Mouse (Mus musculus) megakaryocyte, embryonic 14.5 days (primary cell): ENCODE measurements around the gene Drap1. TPM values are rescaled to one million over a fixed set of nuclear protein-coding genes. Genes with fewer than 3 reads are reported as not detected.

Experiments
- H3K27me3 ChIP-seq: replicated peaks from 2 replicates; pipeline ENCODE3; 2012; ENCODE audit warnings: inconsistent platforms
- H3K36me3 ChIP-seq: replicated peaks from 2 replicates; pipeline ENCODE3; 2012; ENCODE audit warnings: low read length, inconsistent platforms, mixed read lengths
- H3K4me1 ChIP-seq: 2 replicates; pipeline ENCODE4 v1.6.1; 2012; ENCODE audit warnings: inconsistent platforms
- H3K4me3 ChIP-seq: replicated peaks from 2 replicates; pipeline ENCODE3; 2012; ENCODE audit warnings: moderate library complexity, mild to moderate bottlenecking, inconsistent platforms
- H3K9me3 ChIP-seq: 2 replicates; pipeline ENCODE4 v1.6.1; 2012; ENCODE audit warnings: inconsistent platforms
- FLI1 ChIP-seq: IDR thresholded peaks from 2 replicates; pipeline ENCODE4 v1.6.1; 2012; ENCODE audit warnings: low read length, inconsistent platforms, mixed read lengths
- GATA1 ChIP-seq: IDR thresholded peaks from 3 replicates; pipeline ENCODE4 v1.6.1; 2012; ENCODE audit warnings: mixed read lengths, low read length, inconsistent platforms, borderline replicate concordance
- polyA plus RNA-seq: library from polyadenylated mRNA; stranded (reverse); fragments of >175 nt; gene quantifications from 2 replicates; pipeline ENCODE4 v1.2.3, GENCODE M21; 2012; ENCODE audit warnings: low replicate concordance; ENCODE audit not compliant: insufficient read depth

Drap1 gene
- polyA plus RNA-seq, 1 experiment: 449 TPM

DNA sequence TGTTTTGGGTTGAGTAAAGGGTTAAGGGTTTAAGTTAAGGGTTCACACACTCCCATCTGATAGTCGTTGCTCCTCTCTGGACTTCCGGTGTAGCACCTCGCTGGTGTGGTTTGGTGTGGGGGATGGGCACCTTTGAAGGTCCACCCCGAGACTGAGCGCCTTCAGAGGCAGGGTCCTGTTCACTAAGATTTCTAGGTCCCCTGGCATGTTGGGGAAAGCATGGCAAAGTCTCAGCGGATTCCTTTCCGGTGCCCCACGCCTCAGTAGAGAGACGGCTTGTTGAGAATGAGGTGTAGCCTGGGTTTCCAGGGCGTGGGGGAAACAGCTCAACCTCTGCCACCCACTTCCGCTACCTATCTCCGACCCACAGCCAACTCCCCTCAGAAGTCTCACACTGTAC lies 35.1 kb downstream of the Drap1 start:
- Histone ChIP-seq H3K36me3 (peaks cover 21% of the 10 kb centered on the region), H3K4me3 (peak overlapping the region; percentile 92), H3K27me3 (no peaks in the 10 kb centered on the region), H3K9me3 (no peaks in the 10 kb centered on the region), H3K4me1 (peaks cover 49% of the 10 kb centered on the region)
- no peak for TF ChIP-seq GATA1
- TF ChIP-seq FLI1: no peak

DNA sequence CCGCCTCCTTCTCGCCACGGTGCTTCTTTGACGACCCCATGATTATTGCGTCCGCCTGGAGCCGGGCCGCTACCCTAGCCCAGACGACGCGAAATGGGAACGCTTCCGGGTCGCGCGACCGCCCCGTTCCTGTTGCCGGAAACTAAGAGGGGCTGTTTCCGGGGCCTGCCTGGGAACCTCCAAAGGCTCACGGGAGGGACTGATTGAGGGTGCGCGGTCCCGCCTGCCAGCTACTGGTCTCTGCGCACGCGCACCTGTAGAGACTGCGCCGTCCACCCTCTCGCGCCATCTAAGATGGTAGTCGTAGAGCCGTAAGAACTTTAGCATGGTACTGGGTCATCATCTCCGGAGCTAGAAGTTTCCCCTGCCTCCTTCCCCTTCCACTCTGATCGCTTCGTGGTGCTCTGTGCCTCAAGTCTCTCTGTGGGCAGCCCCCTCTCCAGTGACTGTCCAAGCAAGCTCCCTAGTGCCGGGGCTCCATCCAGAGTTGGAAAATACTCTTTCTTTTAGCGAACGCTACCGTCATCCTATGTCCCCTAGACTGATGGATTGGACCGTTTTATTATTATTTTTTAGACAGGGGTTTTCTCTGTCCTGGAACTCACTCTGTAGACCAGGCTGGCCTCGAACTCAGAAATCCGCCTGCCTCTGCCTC lies 36.1 kb downstream of the Drap1 start, which contains the start of gene Sart1:
TSS of gene Sart1 (minus strand) at position 116 of the 655 bp plus-strand sequence.
- Histone ChIP-seq H3K36me3 (peaks cover 30% of the 10 kb centered on the region), H3K27me3 (no peaks in the 10 kb centered on the region), H3K4me1 (peaks cover 49% of the 10 kb centered on the region), H3K4me3 (peak within 1 kb of the TSS; percentile 92), H3K9me3 (no peaks in the 10 kb centered on the region)
- TF ChIP-seq FLI1 (peak; percentile 84; the same call in 1 of the 2 replicates), GATA1 (no peak)

DNA sequence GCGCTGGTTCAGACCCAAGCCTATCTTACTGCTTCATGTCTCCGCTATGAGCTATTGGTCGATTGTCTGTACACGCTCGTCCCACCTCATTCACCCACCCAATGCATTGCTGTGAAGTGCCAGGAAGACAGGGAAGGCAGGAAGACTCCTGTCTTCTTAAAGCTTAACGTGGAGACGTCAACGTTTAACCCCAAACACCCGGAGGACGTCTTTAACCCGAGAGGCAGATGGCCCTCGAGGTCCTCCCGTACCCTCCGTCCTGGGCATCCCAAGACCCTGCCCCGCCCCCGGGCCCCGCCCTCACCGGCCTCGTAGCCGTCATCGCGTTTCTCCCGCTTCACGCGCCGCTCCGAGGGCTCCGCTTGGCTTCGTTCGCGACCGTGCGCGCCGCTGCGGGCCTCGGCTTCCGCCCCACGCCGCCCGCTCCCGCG lies 36.8 kb downstream of the Drap1 start:
- H3K36me3 ChIP-seq: peaks cover 37% of the 10 kb centered on the region
- H3K27me3 ChIP-seq: no peaks in the 10 kb centered on the region
- no peak for TF ChIP-seq GATA1
- H3K9me3 ChIP-seq: no peaks in the 10 kb centered on the region
- peaks cover 49% of the 10 kb centered on the region for H3K4me1 ChIP-seq
- peak overlapping the region; percentile 92 for H3K4me3 ChIP-seq

DNA sequence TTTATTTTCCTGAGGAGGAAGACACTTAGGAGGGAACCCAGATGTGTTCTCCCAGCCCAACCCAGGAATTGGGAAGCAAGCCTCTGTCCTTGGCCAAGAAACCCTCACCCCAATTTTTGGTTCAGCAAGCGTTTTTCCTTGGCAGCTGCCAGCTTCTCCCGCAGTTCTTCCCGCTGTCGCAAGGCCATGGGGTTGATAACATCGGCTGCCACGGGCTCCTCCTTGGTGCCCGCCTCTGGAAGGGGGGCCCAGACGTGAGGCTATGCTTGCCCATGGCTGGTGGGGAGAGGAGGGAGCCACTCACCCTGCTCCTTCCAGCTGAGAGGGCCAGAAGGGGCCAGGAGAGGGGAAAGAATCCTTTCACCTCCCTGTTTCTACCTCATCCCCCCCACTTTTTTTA lies 40.1 kb downstream of the Drap1 start:
- peaks cover 70% of the 10 kb centered on the region for H3K36me3 ChIP-seq
- no peaks in the 10 kb centered on the region for H3K9me3 ChIP-seq
- TF ChIP-seq FLI1 (no peak), GATA1 (no peak)
- H3K4me3 ChIP-seq: no peak overlapping the region
- H3K27me3 ChIP-seq: no peaks in the 10 kb centered on the region
- peaks cover 31% of the 10 kb centered on the region for H3K4me1 ChIP-seq

DNA sequence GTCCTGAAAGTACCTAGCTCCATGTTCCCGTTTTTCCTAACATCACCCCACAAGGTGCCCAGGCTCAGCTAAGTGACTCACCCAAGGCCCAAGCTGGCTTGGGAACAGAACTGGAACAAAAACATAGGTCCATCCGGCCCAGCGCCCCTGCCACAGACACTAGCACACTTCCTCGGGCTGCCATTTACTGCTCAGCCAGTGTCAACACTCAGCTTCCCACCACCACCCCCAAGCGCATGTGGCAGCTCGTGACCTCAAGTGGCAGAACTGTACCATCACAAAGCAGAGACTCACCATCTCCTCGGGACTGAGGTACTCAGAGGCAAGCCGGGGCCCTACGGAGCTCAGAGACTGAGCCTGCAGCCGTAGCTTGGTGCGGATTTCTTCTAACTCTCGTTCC lies 41.5 kb downstream of the Drap1 start:
- TF ChIP-seq GATA1: no peak
- TF ChIP-seq FLI1: no peak
- no peaks in the 10 kb centered on the region for H3K9me3 ChIP-seq
- peaks cover 26% of the 10 kb centered on the region for H3K4me1 ChIP-seq
- H3K36me3 ChIP-seq: peaks cover 84% of the 10 kb centered on the region
- H3K4me3 ChIP-seq: no peak overlapping the region
- no peaks in the 10 kb centered on the region for H3K27me3 ChIP-seq

DNA sequence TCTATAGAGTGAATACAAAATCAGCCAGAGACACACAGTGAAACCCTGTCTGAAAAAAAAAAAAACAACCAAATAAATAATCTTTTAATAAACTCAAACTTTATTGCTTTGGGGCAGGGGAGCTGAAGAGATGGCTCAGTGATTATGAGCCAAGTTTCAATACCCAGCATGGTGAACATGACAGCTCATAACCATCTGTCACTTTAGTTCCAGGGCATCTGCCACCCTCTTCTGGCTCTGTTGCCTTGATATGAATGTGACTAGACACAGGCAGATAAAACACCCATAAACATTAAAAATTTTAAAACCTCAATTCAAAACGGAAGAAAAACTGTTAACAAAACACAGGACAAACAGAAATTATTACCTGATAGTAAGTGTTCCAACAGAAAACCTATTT lies 47.3 kb downstream of the Drap1 start:
- Histone ChIP-seq H3K36me3 (peaks cover 94% of the 10 kb centered on the region), H3K9me3 (peaks cover 8% of the 10 kb centered on the region)
- no peak for TF ChIP-seq FLI1
- TF ChIP-seq GATA1: no peak

DNA sequence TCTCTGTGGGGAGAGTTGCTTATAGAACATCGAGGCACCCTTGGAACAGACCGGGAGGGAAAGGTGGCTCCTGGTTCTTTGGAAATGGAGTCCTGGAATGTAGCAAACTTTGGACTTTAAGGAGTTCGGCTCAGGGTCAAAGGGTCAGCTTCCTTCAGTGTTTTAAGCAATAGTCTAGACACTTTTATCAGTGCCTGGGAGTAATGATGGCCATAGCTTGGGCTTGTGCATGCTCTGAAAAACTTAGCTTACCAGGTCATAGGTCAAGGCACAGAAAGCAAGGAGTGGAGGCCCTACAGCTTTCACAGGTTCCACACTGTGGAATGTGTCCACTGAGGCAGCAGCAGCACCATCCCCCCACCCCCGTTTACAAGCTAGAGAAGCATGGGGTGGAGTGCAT lies 50.0 kb downstream of the Drap1 start:
- Histone ChIP-seq H3K36me3 (peaks cover 93% of the 10 kb centered on the region), H3K9me3 (peaks cover 8% of the 10 kb centered on the region), H3K4me1 (peaks cover 6% of the 10 kb centered on the region; the same call in 1 of the 2 replicates), H3K4me3 (no peak overlapping the region), H3K27me3 (no peaks in the 10 kb centered on the region)
- TF ChIP-seq FLI1: no peak
- TF ChIP-seq GATA1: no peak

More for the DNA sequence above, 47.3 kb downstream of the Drap1 start:
- H3K4me1 ChIP-seq: no peaks in the 10 kb centered on the region
- no peaks in the 10 kb centered on the region for H3K27me3 ChIP-seq
- no peak overlapping the region for H3K4me3 ChIP-seq

DNA sequence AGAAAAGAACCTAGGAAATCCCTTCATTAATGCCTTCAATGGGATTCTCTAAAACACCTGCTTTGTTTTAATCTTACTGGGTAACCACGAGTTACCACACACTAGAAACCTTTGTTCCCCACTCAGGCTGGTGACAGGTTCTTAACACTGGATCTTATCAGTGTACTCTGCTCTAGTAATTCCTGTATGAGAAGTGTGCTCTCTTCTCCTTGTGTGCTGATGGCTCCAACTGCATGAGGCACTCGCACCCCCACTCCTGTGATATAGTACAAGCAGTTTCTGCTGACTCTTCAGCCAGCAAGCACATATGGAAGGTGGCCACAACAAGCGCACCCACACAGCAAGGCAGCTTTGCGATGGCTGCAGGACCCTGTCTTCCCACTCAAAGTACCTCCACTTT lies 50.6 kb downstream of the Drap1 start:
- no peak overlapping the region for H3K4me3 ChIP-seq
- H3K27me3 ChIP-seq: no peaks in the 10 kb centered on the region
- peaks cover 93% of the 10 kb centered on the region for H3K36me3 ChIP-seq
- peaks cover 6% of the 10 kb centered on the region; the same call in 1 of the 2 replicates for H3K4me1 ChIP-seq
- H3K9me3 ChIP-seq: peaks cover 8% of the 10 kb centered on the region
- TF ChIP-seq FLI1 (no peak), GATA1 (no peak)

Other genes with a start within 250 kb of the Drap1 start
- 40.2 and 130 TPM in 2 replicates for gene Pacs1, start 151.9 kb downstream of the Drap1 start, polyA plus RNA-seq
- gene Sf3b2, start 129.5 kb downstream of the Drap1 start, polyA plus RNA-seq: 158 and 268 TPM in 2 replicates
- gene Gal3st3, start 126.6 kb downstream of the Drap1 start, polyA plus RNA-seq: not detected in 2 replicates
- gene Catsper1, start 89.2 kb downstream of the Drap1 start, polyA plus RNA-seq: not detected in 2 replicates
- gene Cst6, start 75.4 kb downstream of the Drap1 start, polyA plus RNA-seq: 0.54 and 9.2 TPM in 2 replicates
- gene Eif1ad, start 58.2 kb downstream of the Drap1 start, polyA plus RNA-seq: 4.8 and 48.1 TPM in 2 replicates
- 21.6 and 178 TPM in 2 replicates for gene Banf1, start 57.8 kb downstream of the Drap1 start, polyA plus RNA-seq
- 44.3 and 152 TPM in 2 replicates for gene Sart1, start 36.3 kb downstream of the Drap1 start, polyA plus RNA-seq
- gene Tsga10ip, start 22.5 kb downstream of the Drap1 start, polyA plus RNA-seq: 2.6 TPM in 1 of 2 replicates, not detected in the other
- 100 and 136 TPM in 2 replicates for gene AI837181, start 165 bp upstream of the Drap1 start, polyA plus RNA-seq
- gene Fosl1, start 22.6 kb upstream of the Drap1 start, polyA plus RNA-seq: 4.3 TPM in 1 of 2 replicates, not detected in the other
- 4.9 and 12.3 TPM in 2 replicates for gene Ccdc85b, start 32.9 kb upstream of the Drap1 start, polyA plus RNA-seq
- 25.9 and 134 TPM in 2 replicates for gene Fibp, start 35.6 kb upstream of the Drap1 start, polyA plus RNA-seq
- gene Ctsw, start 43.5 kb upstream of the Drap1 start, polyA plus RNA-seq: not detected in 2 replicates
- 2.0 TPM in 1 of 2 replicates, not detected in the other for gene Efemp2, start 49.0 kb upstream of the Drap1 start, polyA plus RNA-seq
- gene Mus81, start 63.4 kb upstream of the Drap1 start, polyA plus RNA-seq: 40.1 and 41.1 TPM in 2 replicates
- 2,588 and 4,768 TPM in 2 replicates for gene Cfl1, start 65.5 kb upstream of the Drap1 start, polyA plus RNA-seq
- gene 1700020D05Rik, start 78.8 kb upstream of the Drap1 start, polyA plus RNA-seq: not detected in 2 replicates
- gene Snx32, start 85.6 kb upstream of the Drap1 start, polyA plus RNA-seq: 3.6 and 4.0 TPM in 2 replicates
- not detected in 2 replicates for gene Ovol1, start 135.7 kb upstream of the Drap1 start, polyA plus RNA-seq
- 23.7 and 35.2 TPM in 2 replicates for gene Ap5b1, start 143.0 kb upstream of the Drap1 start, polyA plus RNA-seq
- gene Rnaseh2c, start 176.9 kb upstream of the Drap1 start, polyA plus RNA-seq: 356 and 520 TPM in 2 replicates
- 26.7 and 57.5 TPM in 2 replicates for gene Kat5, start 185.3 kb upstream of the Drap1 start, polyA plus RNA-seq
- gene Rela, start 212.5 kb upstream of the Drap1 start, polyA plus RNA-seq: 105 and 119 TPM in 2 replicates
- 116 and 134 TPM in 2 replicates for gene Sipa1, start 238.7 kb upstream of the Drap1 start, polyA plus RNA-seq